Mouse (Mus musculus) heart, postnatal 0 days (tissue): ENCODE measurements at regions not wholly inside any gene's neighbourhood (a gene's known extent, or its start where the extent isn't known, plus 50 kb on each side); places are given as distances from the start of the nearest gene placed in this dataset.

ENCODE experiments used
- ATAC-seq: fragments of 200-750 bp; cut with Nextera tagmentation; 2 replicates; pipeline ENCODE4 v1.8.0; 2017; ENCODE audit warnings: low read depth, moderate number of reproducible peaks, moderate library complexity; ENCODE audit not compliant: insufficient read depth
- DNase-seq: peaks from one replicate; pipeline ENCODE4 v3.0.0-alpha.2; 2016; ENCODE audit warnings: low spot score
- H3K27ac ChIP-seq: fragments of 300-500 bp; sonication (generic); 2 replicates; pipeline ENCODE4 v1.5.1; 2014; ENCODE audit warnings: low read depth, mild to moderate bottlenecking
- H3K27me3 ChIP-seq: fragments of 300-500 bp; sonication (generic); 2 replicates; pipeline ENCODE4 v1.6.1; 2014; ENCODE audit warnings: low read length, mixed read lengths; ENCODE audit not compliant: control insufficient read depth, insufficient read depth
- H3K36me3 ChIP-seq: fragments of 300-500 bp; sonication (generic); replicated peaks from 2 replicates; pipeline ENCODE4 v1.6.1; 2014; ENCODE audit warnings: low read length, mixed read lengths; ENCODE audit not compliant: control insufficient read depth, insufficient read depth
- H3K4me1 ChIP-seq: fragments of 300-500 bp; sonication (generic); 2 replicates; pipeline ENCODE4 v1.6.1; 2014; ENCODE audit warnings: antibody characterized with exemption; ENCODE audit not compliant: control insufficient read depth, insufficient read depth
- H3K4me2 ChIP-seq: fragments of 300-500 bp; sonication (generic); 2 replicates; pipeline ENCODE4 v1.6.1; 2014; ENCODE audit warnings: low read depth, mild to moderate bottlenecking, low read length, moderate library complexity
- H3K4me3 ChIP-seq: fragments of 300-500 bp; sonication (generic); 2 replicates; pipeline ENCODE4 v1.5.1; 2014; ENCODE audit warnings: low read depth, low read length
- H3K9ac ChIP-seq: fragments of 300-500 bp; sonication (generic); replicated peaks from 2 replicates; pipeline ENCODE4 v1.6.1; 2014; ENCODE audit warnings: low read depth, low read length, mixed read lengths
- H3K9me3 ChIP-seq: fragments of 300-500 bp; sonication (generic); replicated peaks from 2 replicates; pipeline ENCODE4 v1.6.1; 2016; ENCODE audit warnings: low read length; ENCODE audit not compliant: control insufficient read depth
- CTCF ChIP-seq: IDR thresholded peaks from 2 replicates; pipeline ENCODE4 v1.5.1; 2016; ENCODE audit warnings: antibody characterized with exemption, control low read depth, low read depth
- EP300 ChIP-seq: IDR thresholded peaks from 2 replicates; pipeline ENCODE4 v1.6.1; 2016; ENCODE audit warnings: antibody characterized with exemption, low read depth
- WGBS: fragments of 180-500 bp; shearing (Covaris S2); extraction: QIAGEN DNeasy Blood & Tissue Kit; methylation state at CpG from one replicate; pipeline ENCODE4 v1.1.7; 2014; 5-methylcytosine and 5-hydroxymethylcytosine counted together

- Histone ChIP-seq H3K4me1 (no peaks in the 10 kb centered on the region), H3K9me3 (no peaks in the 10 kb centered on the region), H3K27ac (no peak overlapping the region), H3K36me3 (no peaks in the 10 kb centered on the region), H3K9ac (no peak overlapping the region), H3K27me3 (no peaks in the 10 kb centered on the region), H3K4me3 (no peak overlapping the region), H3K4me2 (no peak overlapping the region)
- WGBS, result 64% methylated on average over 8 of the region's 8 CpGs
- ATAC-seq (no peak), DNase-seq (no peak)
- TF ChIP-seq EP300, result no peak
- no peak for TF ChIP-seq CTCF
These were observed 173.6 kb upstream of the Fer start for GRCm38 (mm10) chr17:63689291-63689690.

DNA sequence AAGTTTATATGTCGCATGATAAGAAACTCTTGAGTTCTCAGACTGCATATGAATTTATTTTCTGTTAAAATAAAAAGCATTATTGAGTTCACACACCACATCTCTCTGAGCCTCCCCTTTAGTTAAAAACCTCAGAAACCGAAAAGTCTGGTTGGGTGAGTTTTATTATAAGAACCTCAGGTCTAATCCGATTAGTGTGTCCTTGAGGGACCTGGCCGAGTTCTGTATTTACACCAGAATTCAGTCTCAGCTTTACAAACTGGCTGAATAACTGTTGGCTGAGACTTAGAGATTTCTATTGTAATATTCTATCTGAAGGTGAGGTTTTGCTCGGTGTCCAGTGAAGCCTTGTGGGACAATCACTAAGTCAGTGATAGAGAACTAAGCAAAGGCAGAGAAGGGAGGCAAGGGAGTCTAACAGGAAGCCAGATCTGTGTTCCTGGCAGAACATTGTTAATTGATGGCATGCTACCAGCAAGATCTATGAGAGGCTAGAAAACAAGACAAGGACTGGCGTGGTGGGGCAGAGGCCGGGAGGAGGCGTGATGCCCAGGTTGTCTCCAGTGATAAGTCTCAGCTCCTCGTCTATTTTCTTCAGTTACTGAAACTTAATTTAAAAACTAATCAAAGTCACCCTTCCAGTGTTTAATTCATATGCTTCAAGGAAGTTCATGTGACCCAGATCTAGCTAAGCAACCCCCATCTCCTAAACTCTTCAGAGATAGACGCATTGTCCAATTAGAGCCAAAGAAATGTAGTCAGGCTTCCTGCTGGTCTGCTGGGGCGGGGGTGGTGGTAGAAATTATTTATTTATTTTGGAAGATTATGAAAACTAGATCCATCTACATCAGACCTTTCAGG is 171.8 kb upstream of the Fer start:
- no peaks in the 10 kb centered on the region for H3K4me1 ChIP-seq
- no peak overlapping the region for H3K27ac ChIP-seq
- H3K9me3 ChIP-seq, result no peaks in the 10 kb centered on the region
- TF ChIP-seq CTCF (no peak), EP300 (no peak)
- ATAC-seq, result no peak
- no peaks in the 10 kb centered on the region for H3K27me3 ChIP-seq
- DNase-seq, result no peak
- no peak overlapping the region for H3K4me2 ChIP-seq
- H3K36me3 ChIP-seq, result no peaks in the 10 kb centered on the region
- no peak overlapping the region for H3K9ac ChIP-seq
- H3K4me3 ChIP-seq, result no peak overlapping the region
- 62% methylated on average over 11 of the region's 11 CpGs for WGBS

DNA sequence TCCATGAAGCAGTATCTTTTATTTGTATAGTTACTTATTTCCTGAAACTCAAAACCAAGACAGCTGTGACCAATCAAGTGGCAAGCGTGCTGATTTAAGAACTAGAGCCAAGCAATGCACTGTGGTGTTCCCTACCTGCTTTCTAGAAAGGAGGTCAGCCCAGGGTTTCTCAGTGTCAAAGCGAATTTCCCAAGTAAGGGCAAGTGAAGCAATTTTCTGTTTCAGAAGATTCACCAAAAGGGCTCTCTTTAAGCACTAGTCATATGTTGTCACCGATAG is 171.2 kb upstream of the Fer start:
- no peak overlapping the region for H3K4me3 ChIP-seq
- H3K27me3 ChIP-seq, result no peaks in the 10 kb centered on the region
- H3K4me2 ChIP-seq, result no peak overlapping the region
- DNase-seq (no peak), ATAC-seq (no peak)
- H3K4me1 ChIP-seq, result no peaks in the 10 kb centered on the region
- TF ChIP-seq EP300 (no peak), CTCF (no peak)
- WGBS, result 63% methylated on average over 3 of the region's 3 CpGs
- no peak overlapping the region for H3K9ac ChIP-seq
- H3K36me3 ChIP-seq, result no peaks in the 10 kb centered on the region
- no peaks in the 10 kb centered on the region for H3K9me3 ChIP-seq
- H3K27ac ChIP-seq, result no peak overlapping the region

DNA sequence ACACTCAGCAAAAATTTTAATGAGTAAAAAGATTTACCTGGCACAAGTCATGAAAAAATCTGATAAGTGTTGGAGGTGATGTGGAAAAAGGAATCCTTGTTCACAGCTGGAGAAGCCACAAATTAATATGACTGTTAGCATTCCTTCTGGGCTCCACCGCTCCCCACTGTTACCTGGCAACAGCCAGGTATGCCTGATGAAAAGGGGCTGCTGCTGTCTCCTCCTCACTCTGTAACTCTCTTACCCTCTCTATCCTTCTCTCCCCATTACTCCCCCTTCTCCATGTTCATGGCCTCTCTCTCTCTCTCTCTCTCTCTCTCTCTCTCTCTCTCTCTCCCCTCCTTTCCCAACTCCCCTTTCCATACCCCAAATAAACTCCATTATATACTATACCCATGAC is 169.6 kb upstream of the Fer start:
- Histone ChIP-seq H3K4me3 (no peak overlapping the region), H3K4me1 (no peaks in the 10 kb centered on the region), H3K9ac (no peak overlapping the region), H3K27ac (no peak overlapping the region), H3K4me2 (no peak overlapping the region), H3K36me3 (no peaks in the 10 kb centered on the region), H3K27me3 (no peaks in the 10 kb centered on the region), H3K9me3 (no peaks in the 10 kb centered on the region)
- TF ChIP-seq EP300 (no peak), CTCF (no peak)
- DNase-seq (no peak), ATAC-seq (no peak)
- 94% methylated on average over 1 of the region's 1 CpGs for WGBS

GRCm38 (mm10) chr17:63699537-63699936 is 163.3 kb upstream of the Fer start:
- ATAC-seq (no peak), DNase-seq (no peak)
- Histone ChIP-seq H3K4me1 (no peaks in the 10 kb centered on the region), H3K9me3 (peaks cover 2% of the 10 kb centered on the region; the same call in 1 of the 2 replicates), H3K27me3 (no peaks in the 10 kb centered on the region), H3K9ac (no peak overlapping the region), H3K4me2 (no peak overlapping the region), H3K4me3 (no peak overlapping the region), H3K36me3 (no peaks in the 10 kb centered on the region), H3K27ac (no peak overlapping the region)
- 63% methylated on average over 6 of the region's 6 CpGs for WGBS
- no peak for TF ChIP-seq EP300
- no peak for TF ChIP-seq CTCF

DNA sequence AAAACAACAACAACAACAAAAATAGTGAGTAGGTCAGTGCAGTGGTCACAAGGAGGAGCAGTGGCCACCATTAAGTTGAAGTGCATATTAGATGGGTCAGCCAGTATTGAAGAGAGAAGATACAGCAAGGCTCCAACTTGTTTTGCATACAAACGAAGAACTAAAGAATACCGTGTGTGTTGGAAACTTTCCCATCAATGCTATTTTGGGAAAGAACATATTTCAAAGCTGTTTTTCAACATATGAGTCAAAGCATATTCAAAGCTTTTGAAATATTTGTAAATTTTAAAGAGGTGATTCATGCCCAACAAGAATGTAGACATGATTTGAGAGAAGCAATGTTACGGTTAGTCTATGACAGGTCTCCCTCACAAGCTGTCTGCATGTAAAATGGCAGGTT is 157.9 kb upstream of the Fer start:
- 75% methylated on average over 3 of the region's 3 CpGs for WGBS
- TF ChIP-seq EP300 (no peak), CTCF (no peak)
- peaks cover 2% of the 10 kb centered on the region; the same call in 1 of the 2 replicates for H3K9me3 ChIP-seq
- no peaks in the 10 kb centered on the region for H3K4me1 ChIP-seq
- H3K9ac ChIP-seq, result no peak overlapping the region
- H3K4me2 ChIP-seq, result no peak overlapping the region
- H3K4me3 ChIP-seq, result no peak overlapping the region
- ATAC-seq (no peak), DNase-seq (no peak)
- H3K27me3 ChIP-seq, result no peaks in the 10 kb centered on the region
- no peak overlapping the region for H3K27ac ChIP-seq
- H3K36me3 ChIP-seq, result no peaks in the 10 kb centered on the region
